Mouse (Mus musculus): ENCODE measurements around the gene Osbpl3.

Gene Osbpl3

DNA sequence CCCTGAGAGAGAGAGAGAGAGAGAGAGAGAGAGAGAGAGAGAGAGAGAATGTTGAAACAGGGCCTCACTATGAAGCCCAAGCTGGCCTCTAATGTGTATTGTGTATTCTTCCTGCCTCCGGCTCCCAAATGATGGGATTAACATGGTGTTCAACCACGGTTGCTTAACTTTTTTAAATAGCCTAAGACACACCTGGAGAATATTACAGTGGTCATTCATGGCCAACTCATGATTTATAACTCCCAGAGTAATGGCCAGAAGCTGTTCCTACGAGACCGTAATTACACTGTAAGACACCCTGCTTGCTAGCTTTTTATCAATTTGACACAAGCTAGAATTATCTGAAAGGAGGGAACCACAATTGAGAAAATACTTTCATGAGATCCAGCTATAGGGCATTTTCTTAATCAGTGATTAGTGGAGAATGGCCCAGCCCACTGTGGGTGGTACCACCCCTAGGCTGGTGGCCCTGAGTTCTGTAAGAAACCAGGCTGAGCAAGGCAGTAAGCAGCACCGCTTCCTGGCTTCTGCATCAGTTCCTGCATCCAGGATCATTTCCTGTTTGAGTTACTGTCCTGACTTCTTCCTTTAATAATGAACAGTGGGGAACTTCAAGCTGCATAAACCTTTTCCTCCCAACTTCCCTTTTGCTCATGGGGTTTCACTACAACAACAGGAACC, 115.6 kb downstream of the Osbpl3 start:
- in situ Hi-C loops (cut with MboI, MseI): no loop called here

DNA sequence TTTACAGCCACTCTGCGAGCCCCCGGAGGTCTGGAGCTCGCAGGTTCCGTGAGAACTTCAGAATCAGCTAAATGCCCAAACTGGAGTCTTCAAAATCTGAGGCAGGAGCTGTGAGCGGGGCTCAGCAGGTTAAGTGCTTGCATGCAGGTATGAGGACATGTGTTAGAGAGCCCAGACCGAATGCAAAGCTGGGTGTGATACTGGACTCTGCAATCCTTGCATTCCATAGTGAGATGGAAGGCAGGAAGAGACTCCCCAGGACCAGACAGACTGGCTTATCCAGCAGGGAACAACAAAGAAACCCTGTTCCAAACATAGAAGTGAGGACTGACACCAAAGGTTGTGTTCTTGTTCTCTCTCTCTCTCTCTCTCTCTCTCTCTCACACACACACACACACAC, 118.6 kb downstream of the Osbpl3 start:
- in situ Hi-C loops (cut with MboI, MseI): no loop called here

DNA sequence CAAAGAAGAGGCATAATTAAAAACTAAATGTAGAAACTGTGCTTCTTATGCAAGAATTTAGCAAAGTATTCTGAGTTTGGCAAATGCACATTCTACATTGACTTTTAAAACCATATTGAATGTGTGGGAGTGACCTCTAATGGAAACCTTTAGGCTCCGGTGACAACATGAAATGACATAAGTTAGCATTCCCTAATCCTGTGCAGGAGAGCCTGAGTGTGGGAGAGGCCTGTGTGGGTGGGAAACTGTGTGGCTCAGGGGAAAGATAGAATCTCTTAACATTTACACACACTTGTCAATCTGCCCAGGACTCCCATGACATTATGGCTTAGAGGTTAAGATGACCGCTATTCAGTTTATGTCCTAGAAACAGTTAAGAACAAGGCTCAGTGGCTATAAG, 119.6 kb downstream of the Osbpl3 start:
- in situ Hi-C loops (cut with MboI, MseI): no loop called here

GRCm38 (mm10) chr6:50334846-50335821, 120.9 kb downstream of the Osbpl3 start:
- in situ Hi-C loops (cut with MboI, MseI): no loop called here

DNA sequence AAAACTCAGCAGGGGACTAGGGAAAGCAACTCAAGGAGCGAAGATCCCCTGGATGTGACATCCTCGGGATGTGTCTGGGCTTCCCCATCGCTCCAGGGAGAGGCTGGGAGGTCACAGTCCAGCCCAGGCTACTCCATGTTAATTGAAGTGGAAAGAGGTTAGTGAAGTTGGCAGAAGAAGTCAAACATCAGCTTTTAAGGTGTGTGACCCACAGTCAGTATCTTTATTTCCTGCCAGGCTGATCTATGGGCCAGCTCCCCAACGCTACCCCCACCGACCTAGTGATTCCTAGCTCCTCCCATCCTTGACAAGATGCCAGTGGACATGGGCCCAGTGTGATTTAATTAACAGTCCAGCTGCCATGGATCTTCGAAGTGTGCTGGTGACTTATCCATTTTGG, 122.7 kb downstream of the Osbpl3 start:
- in situ Hi-C loops (cut with MboI, MseI): no loop called here

DNA sequence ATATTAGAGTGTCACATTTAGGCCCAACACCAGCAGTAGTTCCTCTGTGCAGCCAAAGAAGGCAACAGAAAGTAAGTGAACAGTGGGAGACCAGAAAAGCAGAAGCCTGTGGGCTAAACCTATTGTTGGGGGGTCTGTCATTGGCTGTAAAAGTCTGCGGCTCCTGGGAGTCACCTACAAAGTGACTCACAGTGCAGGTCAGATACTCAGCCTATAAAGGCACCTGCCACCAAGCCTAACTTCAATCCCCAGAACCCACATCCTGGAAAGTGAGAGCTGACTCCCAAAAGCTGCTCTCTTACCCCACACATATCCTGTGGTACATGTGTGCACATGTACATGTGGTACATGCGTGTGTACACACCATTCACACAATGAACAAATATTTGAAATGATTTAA, 124.5 kb downstream of the Osbpl3 start:
- in situ Hi-C loops (cut with MboI, MseI): no loop called here

DNA sequence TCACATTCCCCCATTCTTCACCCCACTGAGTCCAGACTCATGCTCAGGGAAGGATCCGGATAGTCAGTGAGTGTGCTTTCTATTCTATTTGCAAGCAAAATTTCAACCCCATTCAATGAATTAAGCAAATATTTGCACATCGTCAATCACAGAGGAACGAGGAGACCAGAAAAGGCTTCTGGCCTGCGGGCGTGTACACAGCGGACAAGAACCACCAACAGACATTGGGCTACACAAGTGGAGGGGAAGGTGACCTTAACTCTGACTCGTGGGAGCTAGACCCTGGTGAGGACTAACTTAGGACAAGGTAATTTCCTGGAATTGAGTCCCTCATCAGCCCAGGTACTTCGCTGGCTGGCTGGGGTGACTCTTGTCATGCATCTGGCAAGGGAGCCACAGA, 126.6 kb downstream of the Osbpl3 start:
- in situ Hi-C loops (cut with MboI, MseI): no loop called here

DNA sequence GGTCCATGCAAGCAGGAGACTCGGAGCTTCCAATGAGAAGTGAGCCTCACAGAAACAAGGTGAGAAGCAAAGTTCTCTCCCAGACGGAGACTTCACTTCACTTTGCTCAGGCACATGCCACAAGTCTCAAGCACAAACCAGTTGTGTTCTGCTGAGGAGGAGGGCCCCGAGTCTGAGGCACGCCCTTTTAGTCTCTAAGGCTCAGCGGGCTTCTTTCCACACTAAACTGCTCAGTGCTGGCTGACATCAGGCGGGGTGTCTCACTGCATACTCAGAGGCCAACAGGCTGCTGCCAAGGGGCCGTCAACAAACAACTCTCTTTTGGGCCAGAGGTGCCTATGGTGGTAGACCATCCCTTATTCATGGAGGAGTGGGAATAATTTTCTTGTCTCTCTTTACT, 127.1 kb downstream of the Osbpl3 start:
- in situ Hi-C loops (cut with MboI, MseI): no loop called here

- in situ Hi-C loops (cut with MboI, MseI): no loop called here
Observed at GRCm38 (mm10) chr6:50326192-50326591, 129.8 kb downstream of the Osbpl3 start.

- in situ Hi-C loops (cut with MboI, MseI): no loop called here
Observed at GRCm38 (mm10) chr6:50325485-50325884, 130.5 kb downstream of the Osbpl3 start.

- in situ Hi-C loops (cut with MboI, MseI): no loop called here
Observed at GRCm38 (mm10) chr6:50322631-50323030, 133.4 kb downstream of the Osbpl3 start.

GRCm38 (mm10) chr6:50321739-50322138, 134.3 kb downstream of the Osbpl3 start:
- in situ Hi-C loops (cut with MboI, MseI): no loop called here

GRCm38 (mm10) chr6:50318590-50319172, 137.3 kb downstream of the Osbpl3 start:
- in situ Hi-C loops (cut with MboI, MseI): no loop called here

DNA sequence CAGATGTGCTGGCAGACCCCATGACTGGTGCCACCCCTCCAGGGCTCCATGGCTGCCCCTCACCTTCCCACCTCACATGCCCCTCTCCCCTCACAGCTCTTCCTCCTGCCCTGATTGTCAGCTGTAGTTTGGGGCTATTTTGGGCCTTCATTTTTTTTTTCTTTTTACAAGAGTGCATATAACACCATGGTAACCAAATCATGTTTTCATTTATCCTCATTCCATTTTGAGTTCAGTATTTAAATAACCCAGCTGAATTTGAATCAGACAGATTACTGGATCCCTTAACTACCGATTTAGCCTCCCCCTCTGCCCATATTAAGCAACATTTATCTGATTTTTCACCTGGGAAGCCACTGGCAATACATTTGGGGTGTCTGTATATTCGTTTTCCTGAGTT, 137.9 kb downstream of the Osbpl3 start:
- in situ Hi-C loops (cut with MboI, MseI): no loop called here

- in situ Hi-C loops (cut with MboI, MseI): no loop called here
Observed at GRCm38 (mm10) chr6:50316795-50317505, 139.1 kb downstream of the Osbpl3 start.

DNA sequence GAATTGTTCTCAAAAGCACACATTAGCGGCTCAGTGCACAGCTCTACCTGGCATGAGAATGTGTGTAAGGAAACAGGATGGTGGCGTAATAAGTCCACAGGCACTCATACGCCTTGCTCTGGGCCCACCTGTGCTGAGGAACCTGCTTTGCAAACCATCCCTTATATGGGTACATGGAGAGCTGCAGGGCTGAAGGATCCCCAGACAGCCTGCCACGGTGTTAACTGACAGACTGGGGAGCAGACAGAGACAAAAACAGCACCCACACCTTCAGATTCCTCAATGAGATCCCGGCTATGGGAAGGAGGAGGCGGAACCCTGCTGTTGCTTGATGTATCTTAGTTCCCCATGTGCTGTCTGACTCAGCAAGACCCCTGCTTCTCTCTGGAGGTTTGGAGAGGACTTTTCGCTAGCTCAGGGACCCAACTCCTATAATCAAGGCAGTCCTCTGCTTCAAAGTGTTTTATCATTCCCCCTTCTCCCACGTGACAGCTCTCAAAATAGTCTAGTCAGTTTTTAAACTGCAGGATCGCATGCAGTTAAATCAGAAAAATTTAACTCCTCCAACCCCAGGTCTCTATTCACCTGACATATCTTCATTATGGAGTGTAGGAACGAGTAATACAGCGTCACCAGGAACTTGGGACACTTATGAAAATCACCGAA, 141.5 kb downstream of the Osbpl3 start:
- in situ Hi-C loops (cut with MboI, MseI): no loop called here

- in situ Hi-C loops (cut with MboI, MseI): no loop called here
Observed at GRCm38 (mm10) chr6:50312647-50313046, 143.4 kb downstream of the Osbpl3 start.

DNA sequence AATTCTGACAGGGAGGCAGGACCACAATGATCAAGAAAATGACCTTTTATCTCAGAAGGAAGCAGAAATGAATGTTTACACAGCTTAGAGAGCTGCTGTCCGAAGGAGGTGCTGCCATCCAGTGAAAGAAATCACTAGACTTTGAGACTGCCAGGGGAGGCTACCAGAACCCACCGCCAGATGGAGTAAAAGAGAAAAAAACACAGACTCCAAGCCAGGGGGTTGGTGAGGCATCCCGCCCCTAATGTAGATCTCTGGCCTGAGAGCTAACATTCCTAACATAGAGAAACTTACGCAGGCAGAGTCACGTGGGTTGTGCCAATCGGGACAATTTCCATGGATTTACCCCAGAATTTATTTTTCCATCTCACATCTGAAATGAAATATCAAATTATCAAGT, 147.0 kb downstream of the Osbpl3 start:
- in situ Hi-C loops (cut with MboI, MseI): loop anchor here in 1 of 2 experiments (5.0 kb wide), 1 partner anchor 228 kb away; no protein-coding TSS in a partner anchor

GRCm38 (mm10) chr6:50306625-50307024, 149.4 kb downstream of the Osbpl3 start:
- in situ Hi-C loops (cut with MboI, MseI): loop anchor here in 1 of 2 experiments (5.0 kb wide), 1 partner anchor 231 kb away; no protein-coding TSS in a partner anchor

GRCm38 (mm10) chr6:50304949-50305491, 151.0 kb downstream of the Osbpl3 start:
- in situ Hi-C loops (cut with MboI, MseI): loop anchor here (5.0 kb wide), 1 partner anchor 232 kb away; no protein-coding TSS in a partner anchor

DNA sequence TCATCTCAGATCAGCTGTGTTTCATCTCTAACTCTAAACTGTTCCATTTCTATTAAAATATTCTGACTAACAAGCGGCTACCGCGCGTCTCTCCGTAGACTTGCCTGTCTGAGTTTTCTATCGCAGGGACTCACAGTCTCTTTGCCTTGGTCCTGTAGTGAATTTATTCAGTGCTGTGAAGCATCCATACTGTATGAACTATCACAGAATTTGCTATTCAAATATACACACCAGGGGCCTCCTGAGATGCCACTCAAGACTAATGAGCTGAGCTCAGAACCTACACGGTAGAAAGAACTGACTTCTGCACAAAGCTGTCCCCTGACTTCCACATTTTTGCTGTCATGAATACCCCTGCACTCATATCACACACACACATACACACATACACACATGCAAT, 154.9 kb downstream of the Osbpl3 start:
- in situ Hi-C loops (cut with MboI, MseI): loop anchor here in 1 of 2 experiments (5.0 kb wide), 1 partner anchor 236 kb away; no protein-coding TSS in a partner anchor

All from T-helper 17 cell (primary cell).